Mouse (Mus musculus) splenic B cell, adult 2 months (primary cell): ENCODE data around the gene Atg13.

ENCODE experiments used
- DNase-seq: peaks from one replicate; pipeline ENCODE4 v3.0.0-alpha.2; 2011; ENCODE audit warnings: low read depth, low spot score
- H3K27me3 ChIP-seq: 2 replicates; pipeline ENCODE4 v1.6.1; 2012; ENCODE audit warnings: mild to moderate bottlenecking, low read length, moderate library complexity, mixed read lengths; ENCODE audit not compliant: control insufficient read depth, poor library complexity, insufficient read depth, severe bottlenecking
- H3K36me3 ChIP-seq: 2 replicates; pipeline ENCODE4 v1.6.1; 2012; ENCODE audit warnings: mild to moderate bottlenecking, low read length, moderate library complexity, mixed read lengths; ENCODE audit not compliant: control insufficient read depth, poor library complexity, insufficient read depth, severe bottlenecking

Atg13 gene

GRCm38 (mm10) chr2:91649152-91649551 lies 61.2 kb downstream of the Atg13 start:
- no peak for DNase-seq
- Histone ChIP-seq H3K27me3 (no peaks in the 10 kb centered on the region), H3K36me3 (no peaks in the 10 kb centered on the region; the same call in none of the 2 replicates)

- DNase-seq, result peak; percentile 85
- H3K27me3 ChIP-seq, result no peaks in the 10 kb centered on the region
- H3K36me3 ChIP-seq, result peaks cover 3% of the 10 kb centered on the region
These were observed 63.6 kb downstream of the Atg13 start for GRCm38 (mm10) chr2:91646733-91647132.

DNA sequence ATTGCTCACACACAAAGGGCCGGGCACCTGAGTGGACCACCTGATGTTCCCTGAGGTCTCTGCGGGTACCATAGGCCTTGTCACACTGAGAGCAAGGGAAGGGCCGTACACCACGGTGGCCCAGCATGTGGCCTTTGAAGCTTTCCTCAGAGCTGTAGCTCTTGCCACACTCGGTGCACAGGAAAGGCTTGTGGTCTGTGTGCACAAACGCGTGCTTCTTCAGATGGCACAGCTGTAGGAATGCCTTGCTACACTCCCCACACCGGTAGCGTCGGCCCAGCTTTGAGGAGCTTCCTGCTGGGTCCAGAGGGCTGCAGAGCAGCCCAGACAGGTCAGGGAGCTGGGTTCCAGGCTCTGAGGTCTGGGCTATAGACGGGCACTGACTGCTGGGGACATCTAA lies 64.6 kb downstream of the Atg13 start:
- H3K36me3 ChIP-seq, result peaks cover 3% of the 10 kb centered on the region
- no peaks in the 10 kb centered on the region for H3K27me3 ChIP-seq
- DNase-seq, result no peak

- Histone ChIP-seq H3K27me3 (no peaks in the 10 kb centered on the region), H3K36me3 (peaks cover 3% of the 10 kb centered on the region)
- no peak for DNase-seq
These were observed 65.0 kb downstream of the Atg13 start for GRCm38 (mm10) chr2:91645354-91645753.

DNA sequence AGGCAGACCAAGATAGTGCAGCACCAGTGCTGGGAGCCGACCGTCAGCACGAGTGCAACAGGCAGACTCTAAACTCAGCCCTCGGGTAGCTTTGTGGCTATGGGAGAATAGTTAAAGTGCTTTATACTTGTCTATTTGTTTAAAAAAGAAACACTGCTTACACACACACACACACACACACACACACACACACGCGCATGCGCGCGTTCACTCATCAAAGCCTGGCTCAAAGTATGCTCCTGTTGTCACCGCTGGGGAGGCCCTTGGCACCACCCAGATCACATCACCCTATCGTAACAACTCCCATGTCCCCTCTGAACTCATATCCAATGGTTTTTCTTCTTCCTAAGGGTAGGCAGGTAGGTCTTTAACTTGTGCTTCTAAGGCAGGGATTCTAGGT lies 66.4 kb downstream of the Atg13 start:
- Histone ChIP-seq H3K36me3 (peaks cover 3% of the 10 kb centered on the region), H3K27me3 (no peaks in the 10 kb centered on the region)
- DNase-seq, result no peak

GRCm38 (mm10) chr2:91642825-91643415 lies 67.5 kb downstream of the Atg13 start:
- Histone ChIP-seq H3K36me3 (peaks cover 3% of the 10 kb centered on the region), H3K27me3 (no peaks in the 10 kb centered on the region)
- no peak for DNase-seq

GRCm38 (mm10) chr2:91638931-91639330 lies 71.4 kb downstream of the Atg13 start:
- Histone ChIP-seq H3K27me3 (no peaks in the 10 kb centered on the region), H3K36me3 (0 out of 2 replicates have a peak, but pooled peaks cover 3% of the 10 kb centered on the region)
- no peak for DNase-seq

- DNase-seq, result no peak
- no peaks in the 10 kb centered on the region for H3K36me3 ChIP-seq
- H3K27me3 ChIP-seq, result no peaks in the 10 kb centered on the region
These were observed 73.5 kb downstream of the Atg13 start for GRCm38 (mm10) chr2:91636727-91637338.

DNA sequence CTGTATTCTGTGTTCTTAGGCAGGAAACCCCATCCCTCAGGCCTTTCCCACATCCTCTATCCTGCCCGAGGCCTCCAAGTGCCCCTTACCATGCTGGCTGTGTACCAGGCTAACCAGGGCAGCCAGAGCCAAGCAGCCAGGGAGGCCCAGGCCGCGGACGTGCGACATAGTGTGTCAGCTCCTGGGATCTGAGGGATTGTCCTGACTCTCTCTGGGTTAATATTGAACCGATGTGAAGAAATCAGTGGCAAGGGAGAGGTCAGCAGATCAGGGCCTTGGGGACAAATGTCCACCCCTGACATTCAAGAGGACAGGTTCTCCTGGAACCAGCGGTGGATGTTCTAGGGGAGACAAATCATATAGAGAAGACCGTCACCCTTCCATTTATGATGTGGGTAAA lies 74.1 kb downstream of the Atg13 start, which contains the start of gene F2:
TSS of gene F2 (minus strand) at position 186 of the 400 bp plus-strand sequence.
- Histone ChIP-seq H3K27me3 (no peaks in the 10 kb centered on the region), H3K36me3 (no peaks in the 10 kb centered on the region)
- DNase-seq, result no peak

DNA sequence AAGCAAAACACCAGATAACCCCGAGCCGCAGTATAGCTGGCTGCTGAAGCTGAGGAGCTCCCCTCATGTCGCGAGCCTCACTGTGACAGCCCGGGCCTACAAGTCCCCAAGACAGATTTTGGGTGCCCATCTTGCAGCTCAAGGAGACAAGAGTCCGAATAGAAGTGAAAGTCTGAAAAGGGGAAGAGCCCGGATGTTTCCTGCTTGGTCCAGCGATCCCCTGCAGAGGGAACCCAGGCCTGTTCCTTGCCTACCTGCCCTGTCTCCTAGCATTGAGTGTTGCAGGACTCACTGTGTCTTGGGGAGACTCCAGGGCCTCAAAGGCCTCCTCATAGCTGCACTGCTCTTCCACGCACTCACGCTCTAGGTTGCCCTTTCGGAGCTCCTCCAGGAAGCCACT lies 74.9 kb downstream of the Atg13 start:
- H3K36me3 ChIP-seq, result no peaks in the 10 kb centered on the region
- no peak for DNase-seq
- H3K27me3 ChIP-seq, result no peaks in the 10 kb centered on the region

DNA sequence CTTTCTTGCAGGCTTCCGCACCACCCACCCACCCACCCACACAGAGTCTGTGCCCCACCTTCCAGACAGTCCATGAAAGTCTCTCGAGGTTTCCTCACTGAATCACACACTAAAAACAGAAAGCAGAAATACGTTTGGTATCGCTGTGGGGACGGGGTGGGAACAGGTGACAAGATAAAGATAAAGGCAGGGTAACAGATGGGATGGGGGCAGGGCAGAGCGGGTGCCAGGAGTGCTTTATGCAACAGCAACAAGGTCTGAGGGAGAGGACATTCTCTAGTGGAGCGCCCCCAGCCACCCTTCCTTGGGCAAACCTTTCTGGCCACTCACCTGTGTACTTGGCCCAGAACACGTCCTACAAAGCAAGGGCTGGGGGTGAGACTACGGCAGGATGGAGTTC lies 75.5 kb downstream of the Atg13 start:
- no peak for DNase-seq
- H3K36me3 ChIP-seq, result no peaks in the 10 kb centered on the region
- H3K27me3 ChIP-seq, result no peaks in the 10 kb centered on the region

DNA sequence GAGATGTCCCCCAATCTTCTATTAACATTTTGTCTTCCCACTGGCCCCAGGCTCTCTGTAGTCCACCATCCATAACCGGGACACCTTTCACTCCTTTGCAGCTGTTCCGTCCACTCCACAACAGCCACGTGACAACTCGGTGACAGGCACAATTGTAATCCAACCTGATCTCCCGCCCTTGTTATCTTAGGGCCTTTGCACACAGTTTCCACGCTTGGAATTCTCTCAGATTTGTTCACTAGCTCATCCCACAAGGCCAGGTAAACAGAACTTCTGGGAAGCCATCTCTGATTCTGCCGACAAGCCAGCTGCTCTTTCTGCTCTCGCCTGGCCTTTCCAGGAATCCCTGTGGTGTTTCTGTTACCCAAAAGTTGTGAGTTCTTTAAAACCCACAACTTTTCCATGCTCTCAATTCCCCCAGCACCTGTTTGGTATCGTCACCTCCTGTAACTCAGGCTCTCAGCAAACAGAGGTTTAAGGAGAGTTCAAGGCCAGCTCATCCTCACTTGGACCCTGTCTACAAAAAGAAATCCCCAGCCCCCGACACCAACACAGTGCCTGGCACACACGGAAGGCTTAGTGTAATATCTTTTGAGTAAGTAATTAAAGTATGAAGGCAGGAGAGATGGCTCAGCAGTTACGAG lies 76.9 kb downstream of the Atg13 start:
- no peak for DNase-seq
- no peaks in the 10 kb centered on the region for H3K27me3 ChIP-seq
- no peaks in the 10 kb centered on the region for H3K36me3 ChIP-seq

DNA sequence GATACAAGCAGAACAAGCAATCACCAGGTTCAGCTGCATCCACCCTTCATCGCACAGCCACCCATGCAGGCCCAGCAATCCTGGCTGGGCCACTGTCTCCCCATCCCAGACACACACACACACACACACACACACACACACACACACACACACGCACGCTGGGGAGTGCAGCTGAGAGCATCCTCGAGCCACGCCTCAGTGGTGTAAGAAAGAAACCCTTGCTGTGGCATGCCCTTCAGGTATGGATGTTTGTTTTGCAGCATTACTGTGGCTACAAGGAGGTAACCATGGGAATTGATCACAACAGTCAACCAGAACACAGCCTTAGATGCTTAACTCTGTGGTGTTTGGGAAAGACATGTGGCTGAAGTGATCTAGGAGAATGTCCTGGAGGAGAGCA lies 78.1 kb downstream of the Atg13 start:
- no peaks in the 10 kb centered on the region for H3K36me3 ChIP-seq
- DNase-seq, result no peak

GRCm38 (mm10) chr2:91631826-91632225 lies 78.5 kb downstream of the Atg13 start:
- H3K27me3 ChIP-seq, result no peaks in the 10 kb centered on the region

More for the DNA sequence above, 78.1 kb downstream of the Atg13 start:
- no peaks in the 10 kb centered on the region for H3K27me3 ChIP-seq

DNA sequence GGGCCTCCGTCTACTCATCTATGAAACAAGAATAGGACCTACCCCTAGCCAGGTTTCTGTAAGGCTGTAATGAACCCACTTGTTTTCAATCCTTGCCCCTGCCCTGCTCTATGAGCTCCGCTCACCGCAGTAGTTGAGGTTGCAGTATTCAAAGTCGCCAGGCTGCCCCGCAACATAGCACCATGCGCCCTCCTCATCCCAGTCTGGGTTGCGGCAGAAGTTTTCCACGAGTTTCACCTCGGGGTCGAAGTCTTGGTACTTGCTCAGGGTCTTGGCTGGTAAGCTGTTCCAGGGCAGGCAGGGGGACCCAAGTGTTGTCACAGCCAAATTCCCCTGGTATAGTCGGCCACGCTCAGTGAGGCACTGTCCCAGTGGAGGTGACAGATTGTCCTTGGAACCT lies 80.0 kb downstream of the Atg13 start:
- no peaks in the 10 kb centered on the region for H3K27me3 ChIP-seq
- H3K36me3 ChIP-seq, result no peaks in the 10 kb centered on the region
- DNase-seq, result no peak

More at GRCm38 (mm10) chr2:91631826-91632225, 78.5 kb downstream of the Atg13 start:
- DNase-seq, result no peak
- no peaks in the 10 kb centered on the region for H3K36me3 ChIP-seq
